Mouse (Mus musculus) CD4-positive, CD25-positive, alpha-beta regulatory T cell, adult 4 months (primary cell): Measurements from ENCODE around the gene Apol9b. TPM values are rescaled to one million over a fixed set of nuclear protein-coding genes. Genes with fewer than 3 reads are reported as not detected.
"Not testable (repeated sequence)": the region's sequence is repeated elsewhere in the genome, so short reads cannot be mapped to it uniquely, and the experiment has no call there.

Experiments
- ATAC-seq: one replicate; pipeline ENCODE4 v1.8.0; 2017
- polyA plus RNA-seq, 2 experiments: library from polyadenylated mRNA; unstranded; fragments of 100-300 nt; shearing (Covaris generic); gene quantifications; one replicate each; pipeline ENCODE4 v1.2.1; 2017

Apol9b gene
- polyA plus RNA-seq, result 10 to 100 TPM; 50.3 to 80.6 TPM

GRCm38 (mm10) chr15:77728739-77729138, at the start of gene Apol9b:
Gene Apol9b (plus strand): TSS chr15:77729039.
- not testable (repeated sequence) for ATAC-seq

- not testable (repeated sequence) for ATAC-seq
Observed at GRCm38 (mm10) chr15:77683944-77684343, 44.9 kb upstream of the Apol9b start.

GRCm38 (mm10) chr15:77691532-77692311, 37.1 kb upstream of the Apol9b start:
- ATAC-seq, result not testable (repeated sequence)

- ATAC-seq, result peak; percentile 53
Observed at GRCm38 (mm10) chr15:77694687-77695295, 34.0 kb upstream of the Apol9b start.

- peak; percentile 95 for ATAC-seq
Observed at GRCm38 (mm10) chr15:77698656-77699055, 30.2 kb upstream of the Apol9b start, which contains the start of gene Apol7e. Gene Apol7e (plus strand): TSS chr15:77698857.

GRCm38 (mm10) chr15:77705306-77705705, 23.5 kb upstream of the Apol9b start:
- peak; percentile 41 for ATAC-seq

GRCm38 (mm10) chr15:77708936-77709335, 19.9 kb upstream of the Apol9b start:
- not testable (repeated sequence) for ATAC-seq

GRCm38 (mm10) chr15:77718240-77718639, 10.6 kb upstream of the Apol9b start:
- not testable (repeated sequence) for ATAC-seq

GRCm38 (mm10) chr15:77721509-77721908, 7.3 kb upstream of the Apol9b start:
- ATAC-seq, result peak; percentile 70

- ATAC-seq, result not testable (repeated sequence)
Observed at GRCm38 (mm10) chr15:77724208-77724911, 4.5 kb upstream of the Apol9b start.

GRCm38 (mm10) chr15:77725393-77726020, 3.3 kb upstream of the Apol9b start:
- ATAC-seq, result not testable (repeated sequence)

GRCm38 (mm10) chr15:77727139-77727538, 1.7 kb upstream of the Apol9b start:
- ATAC-seq, result peak; percentile 74

- ATAC-seq, result not testable (repeated sequence)
Observed at GRCm38 (mm10) chr15:77727745-77728144, 1.1 kb upstream of the Apol9b start.

- ATAC-seq, result no peak
Observed at GRCm38 (mm10) chr15:77731605-77732004, 2.8 kb downstream of the Apol9b start.

- not testable (repeated sequence) for ATAC-seq
Observed at GRCm38 (mm10) chr15:77732851-77733250, 4.0 kb downstream of the Apol9b start.

- peak; percentile 99 for ATAC-seq
Observed at GRCm38 (mm10) chr15:77733380-77733779, 4.5 kb downstream of the Apol9b start.

GRCm38 (mm10) chr15:77733903-77734302, 5.1 kb downstream of the Apol9b start:
- not testable (repeated sequence) for ATAC-seq

GRCm38 (mm10) chr15:77740511-77741297, 11.9 kb downstream of the Apol9b start:
- no peak for ATAC-seq

GRCm38 (mm10) chr15:77741556-77741955, 12.7 kb downstream of the Apol9b start:
- not testable (repeated sequence) for ATAC-seq

- ATAC-seq, result no peak
Observed at GRCm38 (mm10) chr15:77744632-77745031, 15.8 kb downstream of the Apol9b start.

- no peak for ATAC-seq
Observed at GRCm38 (mm10) chr15:77745081-77745480, 16.2 kb downstream of the Apol9b start.

GRCm38 (mm10) chr15:77746326-77746725, 17.5 kb downstream of the Apol9b start:
- ATAC-seq, result no peak
